Mouse (Mus musculus) neural tube, embryonic 12.5 days (tissue): ENCODE data around the gene Ccdc62. TPM values are rescaled to one million over a fixed set of nuclear protein-coding genes. Genes with fewer than 3 reads are reported as not detected.

Source experiments
- ATAC-seq: fragments of 200-750 bp; cut with Nextera tagmentation; 2 replicates; pipeline ENCODE4 v1.8.0; 2017; ENCODE audit warnings: low read depth, mild to moderate bottlenecking, moderate TSS enrichment, moderate library complexity; ENCODE audit not compliant: low FRiP score
- H3K27ac ChIP-seq: fragments of 300-500 bp; sonication (generic); 2 replicates; pipeline ENCODE4 v1.5.1; 2016
- H3K27me3 ChIP-seq: fragments of 300-500 bp; sonication (generic); replicated peaks from 2 replicates; pipeline ENCODE4 v1.6.1; 2016; ENCODE audit warnings: mild to moderate bottlenecking
- H3K36me3 ChIP-seq: fragments of 300-500 bp; sonication (generic); 2 replicates; pipeline ENCODE4 v1.6.1; 2016; ENCODE audit warnings: mild to moderate bottlenecking
- H3K4me1 ChIP-seq: fragments of 300-500 bp; sonication (generic); 2 replicates; pipeline ENCODE4 v1.6.1; 2016
- H3K4me2 ChIP-seq: fragments of 300-500 bp; sonication (generic); replicated peaks from 2 replicates; pipeline ENCODE4 v1.6.1; 2016; ENCODE audit warnings: mild to moderate bottlenecking
- H3K4me3 ChIP-seq: fragments of 300-500 bp; sonication (generic); 2 replicates; pipeline ENCODE4 v1.5.1; 2016
- H3K9ac ChIP-seq: fragments of 300-500 bp; sonication (generic); 2 replicates; pipeline ENCODE4 v1.6.1; 2016; ENCODE audit warnings: mild to moderate bottlenecking
- H3K9me3 ChIP-seq: fragments of 300-500 bp; sonication (generic); 2 replicates; pipeline ENCODE4 v1.6.1; 2016; ENCODE audit warnings: mild to moderate bottlenecking
- WGBS: fragments of 180-500 bp; shearing (Covaris S2); methylation state at CpG from one replicate; pipeline ENCODE4 v1.1.7; 2016; 5-methylcytosine and 5-hydroxymethylcytosine counted together
- polyA plus RNA-seq: library from polyadenylated mRNA; unstranded; fragments of >200 nt; fragmentation: Nextera tagmentation; extraction: Ambion mirVana; gene quantifications from 2 replicates; pipeline ENCODE4 v1.2.1, GENCODE M21; 2016

The Ccdc62 gene
- polyA plus RNA-seq, 1 experiment from 2014 or later = 7.9 TPM

DNA sequence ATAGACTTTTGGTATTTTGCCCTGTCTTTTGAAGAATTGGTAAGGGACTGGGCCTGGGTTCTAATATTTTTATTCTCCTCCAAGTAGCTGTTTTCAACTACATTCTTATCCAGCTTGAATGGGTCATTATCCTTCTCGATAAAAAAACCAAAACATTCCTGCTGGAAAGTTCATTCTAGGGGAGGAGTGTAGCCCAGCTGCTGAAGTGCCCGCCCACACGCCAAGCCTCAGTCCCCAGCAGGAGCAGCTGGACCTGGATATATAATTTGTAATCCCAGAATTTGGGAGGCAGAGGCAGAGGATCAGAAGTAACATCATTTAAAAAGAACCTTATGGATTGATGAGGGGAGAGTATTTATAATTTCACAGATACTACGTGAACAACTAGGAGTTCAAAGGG, 16.1 kb downstream of the Ccdc62 start:
- no peaks in the 10 kb centered on the region for H3K36me3 ChIP-seq
- H3K27me3 ChIP-seq = no peaks in the 10 kb centered on the region
- H3K4me2 ChIP-seq = no peak overlapping the region
- H3K4me3 ChIP-seq = no peak overlapping the region
- no peak for ATAC-seq
- whole genome bisulfite sequencing = 75% methylated on average over 4 of the region's 4 CpGs
- H3K9ac ChIP-seq = no peak overlapping the region
- H3K9me3 ChIP-seq = no peaks in the 10 kb centered on the region
- no peak overlapping the region for H3K27ac ChIP-seq
- H3K4me1 ChIP-seq = no peaks in the 10 kb centered on the region

DNA sequence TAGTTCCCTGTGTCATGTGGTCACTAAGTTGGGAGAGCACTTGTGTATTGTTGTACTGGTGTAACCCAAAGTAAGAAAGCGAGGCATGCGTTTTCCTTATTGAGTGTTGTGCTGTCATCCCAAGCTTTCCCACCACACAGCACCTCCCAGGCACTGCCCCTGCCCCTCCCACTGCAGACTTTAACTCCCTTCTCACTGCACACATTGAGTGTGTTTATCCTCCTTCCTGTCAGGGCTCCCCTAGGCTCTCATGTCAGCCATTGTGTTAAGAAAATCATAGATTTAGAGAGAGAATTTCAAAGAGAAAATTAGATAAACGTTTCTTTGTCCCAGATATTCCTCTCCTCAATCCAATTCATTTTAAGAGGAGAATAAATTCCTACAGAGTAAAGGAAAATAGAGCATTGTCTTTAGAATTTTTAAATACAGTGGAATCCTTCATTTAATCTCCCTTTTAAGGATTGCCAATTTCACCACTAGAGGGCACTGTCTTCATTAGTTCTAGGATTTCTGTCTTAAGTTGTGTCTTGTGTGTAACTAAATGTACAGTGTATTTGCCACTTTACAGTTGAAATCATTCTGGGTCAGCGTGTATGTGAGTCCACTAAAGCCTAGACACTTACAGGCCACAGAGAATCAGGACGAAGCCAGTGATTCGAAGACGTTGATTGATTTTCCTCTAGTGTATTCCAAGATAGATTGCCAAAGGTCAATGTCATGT, 16.7 kb downstream of the Ccdc62 start:
- no peak for ATAC-seq
- Histone ChIP-seq H3K36me3 (no peaks in the 10 kb centered on the region), H3K9me3 (no peaks in the 10 kb centered on the region), H3K4me3 (no peak overlapping the region), H3K4me2 (no peak overlapping the region), H3K4me1 (no peaks in the 10 kb centered on the region), H3K27ac (no peak overlapping the region), H3K27me3 (no peaks in the 10 kb centered on the region), H3K9ac (no peak overlapping the region)
- 55% methylated on average over 7 of the region's 7 CpGs for WGBS

DNA sequence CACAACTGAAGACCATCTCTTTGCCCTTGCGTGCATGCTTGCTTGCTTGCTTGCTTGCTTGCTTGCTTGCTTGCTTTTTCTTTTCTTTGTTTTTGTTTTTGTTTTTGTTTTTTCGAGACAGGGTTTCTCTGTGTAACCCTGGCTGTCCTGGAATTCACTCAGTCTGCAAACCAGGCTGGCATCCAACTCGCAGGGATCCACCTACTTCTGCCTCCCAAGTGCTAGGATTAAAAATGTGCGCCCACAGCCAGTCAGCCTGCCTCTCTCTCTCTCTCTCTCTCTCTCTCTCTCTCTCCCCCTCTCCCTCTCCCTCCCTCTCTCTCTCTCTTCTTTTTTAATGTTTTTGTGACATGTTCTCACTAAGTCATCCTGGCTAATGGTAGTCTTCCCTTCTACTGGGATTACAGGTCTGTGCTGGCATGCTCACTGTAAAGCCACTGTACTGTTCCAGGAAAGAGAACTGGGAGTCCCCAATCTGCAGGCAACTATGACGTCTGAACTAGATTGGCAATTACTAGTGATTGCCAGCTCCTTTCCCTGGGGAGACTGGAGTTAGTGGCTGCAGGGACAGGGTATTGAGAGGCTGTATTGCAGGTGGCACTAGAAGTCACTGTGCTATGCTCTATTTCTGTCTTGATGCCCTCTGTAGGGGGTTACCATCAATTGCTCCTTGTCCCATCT, 22.0 kb downstream of the Ccdc62 start:
- 57% methylated on average over 5 of the region's 5 CpGs for WGBS
- no peak for ATAC-seq
- H3K9me3 ChIP-seq = no peaks in the 10 kb centered on the region
- no peak overlapping the region for H3K4me2 ChIP-seq
- H3K4me3 ChIP-seq = no peak overlapping the region
- H3K27me3 ChIP-seq = no peaks in the 10 kb centered on the region
- H3K9ac ChIP-seq = no peak overlapping the region
- H3K4me1 ChIP-seq = no peaks in the 10 kb centered on the region
- H3K27ac ChIP-seq = no peak overlapping the region
- no peaks in the 10 kb centered on the region for H3K36me3 ChIP-seq

DNA sequence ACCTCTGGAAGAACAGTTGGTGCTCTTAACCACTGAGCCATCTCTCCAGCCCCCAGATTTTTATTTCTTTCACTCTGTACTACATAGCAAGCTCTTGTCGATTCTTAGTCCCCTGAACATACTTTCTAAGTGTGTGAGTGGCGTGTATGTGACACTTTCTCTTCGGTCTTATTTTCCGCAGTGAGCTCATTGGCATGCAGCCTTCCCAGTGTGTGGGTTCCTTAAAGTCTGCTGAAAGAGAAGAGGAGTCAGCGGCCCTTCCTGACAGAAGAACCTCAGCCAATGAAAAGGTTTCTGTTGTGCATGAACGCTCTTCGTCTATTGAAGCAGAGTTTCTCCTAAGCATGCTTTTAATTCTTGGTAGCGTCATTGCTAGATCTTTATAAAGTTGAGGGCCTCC, 26.7 kb downstream of the Ccdc62 start:
- H3K4me1 ChIP-seq = no peaks in the 10 kb centered on the region
- H3K9ac ChIP-seq = no peak overlapping the region
- H3K36me3 ChIP-seq = no peaks in the 10 kb centered on the region
- H3K4me2 ChIP-seq = no peak overlapping the region
- H3K9me3 ChIP-seq = no peaks in the 10 kb centered on the region
- no peaks in the 10 kb centered on the region for H3K27me3 ChIP-seq
- no peak for ATAC-seq
- no peak overlapping the region for H3K27ac ChIP-seq
- WGBS = 90% methylated on average over 8 of the region's 8 CpGs
- no peak overlapping the region for H3K4me3 ChIP-seq

GRCm38 (mm10) chr5:123959018-123959417, 28.5 kb downstream of the Ccdc62 start:
- no peaks in the 10 kb centered on the region for H3K9me3 ChIP-seq
- no peaks in the 10 kb centered on the region for H3K4me1 ChIP-seq
- H3K4me3 ChIP-seq = no peak overlapping the region
- H3K27me3 ChIP-seq = no peaks in the 10 kb centered on the region
- no peak overlapping the region for H3K9ac ChIP-seq
- no peak for ATAC-seq
- WGBS = 68% methylated on average over 3 of the region's 3 CpGs
- no peaks in the 10 kb centered on the region for H3K36me3 ChIP-seq
- H3K27ac ChIP-seq = no peak overlapping the region
- no peak overlapping the region for H3K4me2 ChIP-seq

DNA sequence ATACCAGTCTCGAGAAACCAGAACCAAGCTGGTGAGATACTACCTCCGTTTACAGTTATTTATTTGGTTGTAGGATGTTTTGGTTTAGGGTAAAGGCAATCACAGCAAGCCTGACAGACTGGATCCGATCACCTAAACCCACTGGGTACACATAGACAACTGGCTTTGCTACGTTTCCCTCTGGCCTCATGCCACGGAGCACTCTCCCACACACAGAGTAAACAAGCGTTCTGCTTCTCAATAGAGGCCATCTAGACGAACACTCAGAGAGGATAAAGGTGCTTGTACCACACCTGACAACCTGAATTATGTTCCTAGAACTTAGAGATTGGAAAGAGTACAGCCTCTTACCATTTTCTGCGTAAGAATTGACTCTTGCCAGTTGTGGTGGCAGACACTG, 29.6 kb downstream of the Ccdc62 start:
- ATAC-seq = no peak
- 80% methylated on average over 8 of the region's 8 CpGs for WGBS

GRCm38 (mm10) chr5:123961046-123961445, 30.6 kb downstream of the Ccdc62 start:
- Histone ChIP-seq H3K27ac (no peak overlapping the region), H3K27me3 (no peaks in the 10 kb centered on the region), H3K36me3 (no peaks in the 10 kb centered on the region), H3K9me3 (no peaks in the 10 kb centered on the region), H3K9ac (no peak overlapping the region), H3K4me1 (no peaks in the 10 kb centered on the region), H3K4me2 (no peak overlapping the region), H3K4me3 (no peak overlapping the region)
- no peak for ATAC-seq
- 86% methylated on average over 12 of the region's 12 CpGs for WGBS

More for the DNA sequence above, 29.6 kb downstream of the Ccdc62 start:
- Histone ChIP-seq H3K4me2 (no peak overlapping the region), H3K9me3 (no peaks in the 10 kb centered on the region), H3K27me3 (no peaks in the 10 kb centered on the region), H3K4me3 (no peak overlapping the region), H3K9ac (no peak overlapping the region), H3K4me1 (no peaks in the 10 kb centered on the region), H3K36me3 (no peaks in the 10 kb centered on the region), H3K27ac (no peak overlapping the region)

- no peaks in the 10 kb centered on the region for H3K4me1 ChIP-seq
- no peak overlapping the region for H3K27ac ChIP-seq
- no peaks in the 10 kb centered on the region for H3K27me3 ChIP-seq
- no peak overlapping the region for H3K4me3 ChIP-seq
- H3K9me3 ChIP-seq = no peaks in the 10 kb centered on the region
- no peak overlapping the region for H3K9ac ChIP-seq
- H3K36me3 ChIP-seq = no peaks in the 10 kb centered on the region
- no peak overlapping the region for H3K4me2 ChIP-seq
- ATAC-seq = no peak
- WGBS = 94% methylated on average over 4 of the region's 4 CpGs
Measured at GRCm38 (mm10) chr5:123964208-123964607, 33.7 kb downstream of the Ccdc62 start.

GRCm38 (mm10) chr5:123966759-123967158, 36.3 kb downstream of the Ccdc62 start:
- no peak overlapping the region for H3K4me2 ChIP-seq
- H3K36me3 ChIP-seq = no peaks in the 10 kb centered on the region
- H3K9me3 ChIP-seq = no peaks in the 10 kb centered on the region
- no peak overlapping the region for H3K9ac ChIP-seq
- ATAC-seq = no peak
- H3K4me3 ChIP-seq = no peak overlapping the region
- 96% methylated on average over 2 of the region's 2 CpGs for WGBS
- H3K4me1 ChIP-seq = no peaks in the 10 kb centered on the region
- H3K27me3 ChIP-seq = no peaks in the 10 kb centered on the region
- H3K27ac ChIP-seq = no peak overlapping the region

DNA sequence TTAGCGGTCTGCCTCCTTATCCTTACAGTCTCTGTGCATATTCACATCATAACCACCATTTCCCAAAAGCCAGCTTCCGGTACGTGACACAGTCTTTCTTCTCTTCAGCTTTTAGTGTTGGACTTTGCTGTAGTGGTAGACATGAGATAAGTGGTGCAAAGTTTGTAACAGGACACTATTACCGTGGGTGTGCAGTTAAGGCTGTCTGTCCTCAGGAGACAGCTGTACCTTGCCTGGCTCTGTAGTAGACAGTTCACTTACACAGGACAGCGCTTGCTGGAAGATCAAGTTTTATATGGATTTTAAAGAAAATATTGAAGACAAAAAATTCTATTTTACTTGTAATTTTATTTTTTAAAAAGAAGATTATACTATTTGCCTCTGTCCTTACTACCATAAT, 38.0 kb downstream of the Ccdc62 start:
- Histone ChIP-seq H3K27ac (no peak overlapping the region), H3K4me3 (no peak overlapping the region), H3K4me2 (no peak overlapping the region), H3K36me3 (no peaks in the 10 kb centered on the region), H3K9me3 (no peaks in the 10 kb centered on the region), H3K9ac (no peak overlapping the region), H3K4me1 (peaks cover 4% of the 10 kb centered on the region; the same call in 1 of the 2 replicates), H3K27me3 (peaks cover 6% of the 10 kb centered on the region)
- ATAC-seq = no peak
- WGBS = 87% methylated on average over 5 of the region's 5 CpGs

- Histone ChIP-seq H3K9me3 (no peaks in the 10 kb centered on the region), H3K4me3 (no peak overlapping the region), H3K27me3 (peaks cover 7% of the 10 kb centered on the region), H3K27ac (no peak overlapping the region), H3K4me1 (peaks cover 7% of the 10 kb centered on the region; the same call in 1 of the 2 replicates), H3K9ac (no peak overlapping the region), H3K36me3 (no peaks in the 10 kb centered on the region), H3K4me2 (no peak overlapping the region)
- no peak for ATAC-seq
- WGBS = 66% methylated on average over 8 of the region's 8 CpGs
Measured at GRCm38 (mm10) chr5:123969216-123969615, 38.7 kb downstream of the Ccdc62 start.

DNA sequence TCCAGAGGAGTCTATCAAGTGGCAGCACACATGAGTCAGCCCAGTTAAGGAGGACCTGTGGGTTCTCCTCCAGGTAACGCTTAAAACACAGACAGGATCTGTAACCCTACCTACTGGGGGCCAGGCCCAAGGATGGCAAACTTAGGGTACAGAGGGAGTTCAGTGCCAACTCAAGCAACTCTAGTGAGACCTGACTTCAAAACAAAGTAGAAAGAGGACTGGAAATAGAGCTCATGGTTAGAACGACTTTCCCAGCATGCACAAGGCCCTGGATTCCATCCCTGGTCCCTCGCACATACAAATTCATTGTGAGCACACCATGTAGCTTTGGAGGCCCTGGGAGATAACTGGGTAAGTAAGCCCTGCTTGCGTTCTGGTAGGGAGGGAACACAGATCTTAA, 40.1 kb downstream of the Ccdc62 start:
- ATAC-seq = no peak

GRCm38 (mm10) chr5:123972453-123972852, 42.0 kb downstream of the Ccdc62 start:
- Histone ChIP-seq H3K4me1 (peaks cover 18% of the 10 kb centered on the region), H3K36me3 (no peaks in the 10 kb centered on the region), H3K27me3 (peaks cover 17% of the 10 kb centered on the region), H3K9ac (no peak overlapping the region), H3K27ac (no peak overlapping the region), H3K4me3 (no peak overlapping the region), H3K9me3 (no peaks in the 10 kb centered on the region), H3K4me2 (no peak overlapping the region)
- WGBS = 61% methylated on average over 6 of the region's 6 CpGs
- ATAC-seq = no peak

More for the DNA sequence above, 40.1 kb downstream of the Ccdc62 start:
- no peak overlapping the region for H3K9ac ChIP-seq
- H3K36me3 ChIP-seq = no peaks in the 10 kb centered on the region
- no peak overlapping the region for H3K27ac ChIP-seq
- H3K4me1 ChIP-seq = peaks cover 14% of the 10 kb centered on the region
- 92% methylated on average over 4 of the region's 4 CpGs for WGBS
- no peak overlapping the region for H3K4me3 ChIP-seq
- H3K9me3 ChIP-seq = no peaks in the 10 kb centered on the region
- peaks cover 11% of the 10 kb centered on the region for H3K27me3 ChIP-seq
- no peak overlapping the region for H3K4me2 ChIP-seq
